Mouse (Mus musculus) C2C12 (cell line): ENCODE measurements at regions not wholly inside any gene's neighbourhood (a gene's known extent, or its start where the extent isn't known, plus 50 kb on each side); places are given as distances from the start of the nearest gene placed in this dataset.

Source experiments
- H3K27me3 ChIP-seq: one replicate; pipeline ENCODE4 v1.6.1; 2011; ENCODE audit not compliant: control insufficient read depth, insufficient read depth, insufficient read length
- H3K36me3 ChIP-seq: one replicate; pipeline ENCODE4 v1.6.1; 2011; ENCODE audit not compliant: control insufficient read depth, insufficient read depth
- H3K4me3 ChIP-seq: one replicate; pipeline ENCODE4 v1.5.1; 2011; ENCODE audit warnings: mild to moderate bottlenecking, control low read depth; ENCODE audit not compliant: poor library complexity, insufficient read depth, severe bottlenecking
- H3K79me2 ChIP-seq: one replicate; pipeline ENCODE4 v1.6.1; 2011; ENCODE audit not compliant: control insufficient read depth, insufficient read depth
- H3K79me3 ChIP-seq: one replicate; pipeline ENCODE4 v1.6.1; 2011; ENCODE audit warnings: low read depth, control low read depth
- H3ac ChIP-seq: one replicate; pipeline ENCODE3; 2011; ENCODE audit warnings: low read depth; ENCODE audit not compliant: control insufficient read depth, insufficient read length
- CEBPB ChIP-seq: IDR thresholded peaks from one replicate; pipeline ENCODE4 v1.6.1; 2011; ENCODE audit warnings: low read depth, mild to moderate bottlenecking, control low read depth, moderate library complexity
- CTCF ChIP-seq: IDR thresholded peaks from one replicate; pipeline ENCODE4 v1.5.1; 2011; ENCODE audit not compliant: control insufficient read depth, insufficient read depth, insufficient read length
- FOSL1 ChIP-seq: IDR thresholded peaks from one replicate; pipeline ENCODE4 v1.8.0; 2011; ENCODE audit warnings: mild to moderate bottlenecking, low read length; ENCODE audit not compliant: poor library complexity, insufficient read depth, severe bottlenecking
- MAX ChIP-seq: IDR thresholded peaks from one replicate; pipeline ENCODE4 v1.6.1; 2011; ENCODE audit warnings: mild to moderate bottlenecking, control low read depth
- MYOD1 ChIP-seq: IDR thresholded peaks from one replicate; pipeline ENCODE4 v1.6.1; 2011; ENCODE audit warnings: low read depth; ENCODE audit not compliant: control insufficient read depth, insufficient read length
- MYOG ChIP-seq: IDR thresholded peaks from one replicate; pipeline ENCODE4 v1.6.1; 2011; ENCODE audit not compliant: control insufficient read depth, insufficient read length; ENCODE audit errors: extremely low read depth
- USF1 ChIP-seq: IDR thresholded peaks from one replicate; pipeline ENCODE4 v1.6.1; 2011; ENCODE audit warnings: low read depth, mild to moderate bottlenecking, control low read depth, moderate library complexity

DNA sequence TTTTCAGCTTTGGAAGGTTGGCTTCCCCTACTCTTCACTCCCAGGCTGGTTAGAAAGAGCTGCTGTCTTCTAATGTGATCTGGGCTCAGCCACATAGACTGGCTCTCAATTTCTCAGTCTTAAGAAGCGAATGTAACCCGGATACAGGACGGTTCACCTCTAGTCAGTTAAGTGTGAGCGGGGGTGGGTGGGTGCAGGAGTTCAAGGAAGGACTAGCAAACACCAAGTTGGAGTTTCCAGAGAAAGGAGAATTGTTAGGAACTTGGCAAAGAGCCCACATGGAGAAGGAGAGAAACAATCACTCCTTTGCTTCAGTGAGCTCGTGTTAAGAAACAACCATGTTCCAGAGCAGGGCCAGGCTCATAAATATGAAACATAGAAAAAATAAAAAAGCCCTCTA, 68.0 kb upstream of the Vldlr start:
- no peak overlapping the region for H3ac ChIP-seq
- no peak overlapping the region for H3K4me3 ChIP-seq
- H3K79me3 ChIP-seq: no peaks in the 10 kb centered on the region
- H3K79me2 ChIP-seq: no peaks in the 10 kb centered on the region
- H3K27me3 ChIP-seq: no peaks in the 10 kb centered on the region
- H3K36me3 ChIP-seq: no peaks in the 10 kb centered on the region
- TF ChIP-seq USF1 (no peak), MAX (no peak), FOSL1 (no peak)

DNA sequence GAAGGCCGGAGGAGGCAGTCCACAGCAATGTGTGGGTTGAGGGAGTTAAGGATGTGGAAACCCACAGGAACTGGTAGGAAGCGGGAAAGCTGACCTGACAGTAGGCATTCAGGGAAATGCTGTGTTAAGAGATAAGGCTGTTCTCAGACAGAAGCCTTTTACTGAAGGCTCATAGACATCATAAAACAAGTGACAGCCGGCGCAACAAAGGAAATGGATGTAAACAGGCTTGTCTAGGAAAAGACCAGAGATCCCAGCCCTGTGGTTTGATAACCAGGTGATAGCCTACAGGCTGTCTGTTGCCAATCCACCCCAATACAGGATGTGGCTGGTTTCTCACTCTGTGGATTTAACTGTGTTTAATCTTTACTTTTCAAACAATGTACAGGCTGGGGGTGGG, 66.7 kb upstream of the Vldlr start:
- Histone ChIP-seq H3K4me3 (no peak overlapping the region), H3K79me2 (no peaks in the 10 kb centered on the region), H3K79me3 (no peaks in the 10 kb centered on the region), H3K27me3 (no peaks in the 10 kb centered on the region), H3K36me3 (no peaks in the 10 kb centered on the region), H3ac (no peak overlapping the region)
- TF ChIP-seq CTCF: no peak
- no peak for TF ChIP-seq FOSL1
- TF ChIP-seq USF1: no peak
- no peak for TF ChIP-seq CEBPB
- TF ChIP-seq MYOG: no peak
- TF ChIP-seq MYOD1: no peak
- no peak for TF ChIP-seq MAX

DNA sequence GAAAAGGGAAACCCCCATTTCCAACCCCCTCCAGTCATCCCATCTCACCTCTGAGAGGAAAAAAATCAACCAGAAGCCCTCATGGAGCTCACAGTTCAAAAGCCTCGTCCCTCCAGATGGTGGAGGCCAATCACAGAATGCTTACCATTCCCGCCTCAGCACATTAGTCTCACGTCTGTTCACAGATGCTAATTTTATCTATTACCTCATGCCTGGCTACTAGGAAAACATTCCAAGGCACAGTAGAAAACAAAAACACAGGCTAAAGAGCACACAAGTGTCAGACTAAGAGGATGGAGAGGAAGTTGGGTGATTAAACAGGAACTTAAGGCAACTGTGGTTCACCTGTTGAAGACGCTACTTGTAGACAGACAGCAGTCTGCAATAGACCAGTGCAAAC, 54.4 kb upstream of the Vldlr start:
- Histone ChIP-seq H3K4me3 (no peak overlapping the region), H3ac (no peak overlapping the region), H3K36me3 (no peaks in the 10 kb centered on the region), H3K79me3 (no peaks in the 10 kb centered on the region), H3K79me2 (no peaks in the 10 kb centered on the region), H3K27me3 (peaks cover 4% of the 10 kb centered on the region)
- no peak for TF ChIP-seq CTCF
- no peak for TF ChIP-seq MAX
- no peak for TF ChIP-seq MYOD1
- no peak for TF ChIP-seq USF1
- no peak for TF ChIP-seq FOSL1
- TF ChIP-seq MYOG: no peak
- TF ChIP-seq CEBPB: no peak
